Mouse (Mus musculus) midbrain, embryonic 10.5 days (tissue): ENCODE measurements around the gene Myo10. TPM values are rescaled to one million over a fixed set of nuclear protein-coding genes. Genes with fewer than 3 reads are reported as not detected.

Experiments
- DNase-seq: peaks from one replicate; pipeline ENCODE4 v3.0.0-alpha.2; 2017; ENCODE audit warnings: low spot score
- H3K27ac ChIP-seq: fragments of 300-500 bp; sonication (generic); replicated peaks from 2 replicates; pipeline ENCODE4 v1.5.1; 2016; ENCODE audit warnings: mild to moderate bottlenecking
- H3K27me3 ChIP-seq: fragments of 300-500 bp; sonication (generic); 2 replicates; pipeline ENCODE4 v1.6.1; 2016; ENCODE audit warnings: low read depth, mild to moderate bottlenecking; ENCODE audit not compliant: poor library complexity, severe bottlenecking
- H3K36me3 ChIP-seq: fragments of 300-500 bp; sonication (generic); 2 replicates; pipeline ENCODE4 v1.6.1; 2016; ENCODE audit warnings: mild to moderate bottlenecking, moderate library complexity
- H3K4me1 ChIP-seq: fragments of 300-500 bp; sonication (generic); 2 replicates; pipeline ENCODE4 v1.6.1; 2016
- H3K4me3 ChIP-seq: fragments of 300-500 bp; sonication (generic); 2 replicates; pipeline ENCODE4 v1.5.1; 2016; ENCODE audit warnings: mild to moderate bottlenecking, moderate library complexity
- H3K9me3 ChIP-seq: fragments of 300-500 bp; sonication (generic); replicated peaks from 2 replicates; pipeline ENCODE4 v1.6.1; 2016; ENCODE audit warnings: mild to moderate bottlenecking
- WGBS: fragments of 180-500 bp; shearing (Covaris S2); methylation state at CpG from one replicate; pipeline ENCODE4 v1.1.7; 2016; 5-methylcytosine and 5-hydroxymethylcytosine counted together
- polyA plus RNA-seq: library from polyadenylated mRNA; unstranded; fragments of >200 nt; fragmentation: Nextera tagmentation; extraction: Ambion mirVana; gene quantifications from 2 replicates; pipeline ENCODE4 v1.2.1, GENCODE M21; 2016

Myo10 gene
- polyA plus RNA-seq, 1 experiment from 2014 or later: 74.7 TPM

DNA sequence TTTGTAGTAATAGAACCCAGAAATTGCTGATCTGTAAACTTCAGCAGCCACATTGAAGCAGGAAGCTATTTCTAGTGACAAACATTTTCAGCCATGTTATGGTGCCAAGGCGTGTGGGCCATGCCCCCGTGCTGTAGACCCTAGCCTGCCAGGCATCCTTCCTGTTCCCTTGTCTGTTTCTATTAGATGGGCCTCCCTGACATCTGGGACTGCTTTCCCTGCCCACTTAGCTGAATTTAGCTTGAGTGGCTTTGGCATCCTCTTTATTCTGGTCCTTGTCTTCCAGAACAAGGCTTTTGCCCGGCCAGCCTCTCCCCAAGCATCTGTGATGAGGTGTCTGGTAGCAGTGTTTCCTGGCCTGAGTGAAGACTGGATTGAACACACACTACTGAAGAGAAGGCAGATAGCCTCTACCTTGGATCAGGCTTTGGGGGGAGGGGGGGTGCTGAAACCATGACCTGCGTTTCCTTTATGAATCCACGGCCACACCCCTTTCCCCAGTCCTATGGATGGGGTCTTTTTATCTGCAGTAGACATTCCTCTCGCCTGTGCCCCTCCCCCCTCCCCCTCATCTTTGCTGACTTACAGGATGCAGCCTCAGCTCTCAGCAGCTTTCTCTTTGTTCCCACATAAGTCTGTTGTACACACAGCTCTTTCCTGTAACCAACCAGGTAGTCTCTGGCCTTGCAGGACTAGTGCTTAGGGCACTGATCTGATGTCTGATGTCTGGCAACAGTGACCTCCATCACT, 51.1 kb downstream of the Myo10 start:
- 60% methylated on average over 6 of the region's 6 CpGs for WGBS
- H3K36me3 ChIP-seq: peaks cover 6% of the 10 kb centered on the region; the same call in 1 of the 2 replicates
- DNase-seq: no peak
- no peaks in the 10 kb centered on the region for H3K9me3 ChIP-seq
- peaks cover 83% of the 10 kb centered on the region for H3K4me1 ChIP-seq
- no peak overlapping the region for H3K4me3 ChIP-seq
- peaks cover 14% of the 10 kb centered on the region; the same call in 1 of the 2 replicates for H3K27me3 ChIP-seq
- peak overlapping the region; percentile 75 for H3K27ac ChIP-seq

DNA sequence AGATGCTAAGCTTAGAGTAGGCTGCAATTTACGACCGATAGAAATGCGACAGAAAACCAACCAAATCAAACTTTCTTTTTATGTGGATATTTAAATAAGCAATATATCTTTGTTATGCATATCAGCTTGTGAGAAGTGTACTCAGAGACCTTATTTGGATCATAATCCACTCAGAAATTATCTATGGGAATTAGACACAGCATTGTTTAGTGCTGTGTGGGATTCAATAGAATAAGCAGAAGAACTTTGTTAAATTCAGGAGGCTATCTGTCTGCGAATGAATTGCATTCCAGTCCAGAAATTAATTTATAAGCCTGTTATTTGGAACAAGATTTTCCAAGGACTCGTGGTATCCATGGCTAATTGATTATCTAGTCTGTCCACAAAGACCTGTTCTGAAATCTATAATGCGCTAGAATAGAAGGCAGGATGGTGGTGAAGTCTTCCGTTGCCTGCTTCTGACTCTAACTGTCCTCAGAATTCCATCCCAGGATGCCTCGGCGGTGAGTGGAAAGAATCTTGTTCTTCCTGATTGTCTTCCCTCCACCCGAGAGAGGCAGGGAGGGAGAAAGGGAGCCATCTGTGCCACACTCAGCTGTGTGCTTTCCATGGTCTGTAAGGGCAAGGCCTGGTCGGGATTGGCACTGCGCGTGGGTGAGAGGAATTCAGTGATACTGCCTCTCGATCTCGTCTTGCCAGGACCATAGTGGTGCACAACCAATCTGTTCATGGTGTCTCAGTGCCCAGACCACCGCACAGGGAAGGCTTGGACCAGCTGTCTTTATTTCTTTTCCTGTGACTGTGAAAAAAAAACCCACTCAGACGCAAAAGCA, 52.0 kb downstream of the Myo10 start:
- Histone ChIP-seq H3K27me3 (peaks cover 14% of the 10 kb centered on the region; the same call in 1 of the 2 replicates), H3K4me1 (peaks cover 81% of the 10 kb centered on the region), H3K9me3 (no peaks in the 10 kb centered on the region), H3K36me3 (peaks cover 6% of the 10 kb centered on the region; the same call in 1 of the 2 replicates), H3K4me3 (no peak overlapping the region), H3K27ac (peak overlapping the region; percentile 75)
- WGBS: 81% methylated on average over 17 of the region's 17 CpGs
- no peak for DNase-seq

DNA sequence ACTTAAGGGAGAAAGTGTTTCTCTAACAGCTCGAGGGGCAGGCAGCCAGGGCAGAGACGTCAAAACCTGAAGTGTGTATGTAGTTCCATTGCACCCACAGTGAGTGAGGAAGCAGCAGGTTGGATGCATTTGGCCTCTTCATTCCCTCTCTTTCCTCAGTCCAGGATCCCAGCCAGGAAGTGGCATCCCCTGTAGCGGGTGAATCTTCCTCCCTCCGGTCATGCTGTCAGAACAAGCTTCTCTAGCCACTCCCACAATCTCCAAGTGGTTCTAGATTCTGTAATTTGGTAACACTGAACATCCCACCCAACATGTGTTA, 52.6 kb downstream of the Myo10 start:
- H3K27ac ChIP-seq: peak overlapping the region; percentile 53
- no peak for DNase-seq

DNA sequence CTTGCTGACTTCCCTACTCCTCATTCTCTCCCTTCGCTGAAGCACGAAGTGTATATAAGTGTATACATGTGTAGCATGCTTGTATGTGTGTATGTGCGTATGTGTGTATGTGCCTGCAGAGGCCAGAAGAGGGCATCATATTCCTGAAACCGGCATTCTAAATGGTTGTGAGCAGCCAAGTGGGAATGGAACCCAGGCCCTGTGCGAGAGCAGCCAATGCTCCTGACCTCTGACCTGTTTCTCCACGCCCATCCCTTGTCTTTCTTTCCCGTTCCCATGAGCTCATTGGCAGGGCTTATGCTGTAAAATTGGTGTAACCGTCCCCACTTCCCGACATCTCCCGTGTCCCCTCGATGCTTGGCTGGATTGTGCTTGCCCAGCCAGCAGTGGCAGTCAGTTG, 53.0 kb downstream of the Myo10 start:
- H3K4me1 ChIP-seq: peaks cover 79% of the 10 kb centered on the region
- no peak for DNase-seq
- peak overlapping the region; percentile 53; the same call in 1 of the 2 replicates for H3K27ac ChIP-seq
- no peaks in the 10 kb centered on the region for H3K9me3 ChIP-seq
- peaks cover 14% of the 10 kb centered on the region; the same call in 1 of the 2 replicates for H3K27me3 ChIP-seq
- H3K4me3 ChIP-seq: no peak overlapping the region
- WGBS: 91% methylated on average over 11 of the region's 11 CpGs
- H3K36me3 ChIP-seq: peaks cover 6% of the 10 kb centered on the region; the same call in 1 of the 2 replicates

More for the DNA sequence above, 52.6 kb downstream of the Myo10 start:
- Histone ChIP-seq H3K4me3 (no peak overlapping the region), H3K4me1 (peaks cover 79% of the 10 kb centered on the region), H3K36me3 (peaks cover 6% of the 10 kb centered on the region; the same call in 1 of the 2 replicates), H3K27me3 (peaks cover 14% of the 10 kb centered on the region; the same call in 1 of the 2 replicates), H3K9me3 (no peaks in the 10 kb centered on the region)
- 92% methylated on average over 4 of the region's 4 CpGs for WGBS

DNA sequence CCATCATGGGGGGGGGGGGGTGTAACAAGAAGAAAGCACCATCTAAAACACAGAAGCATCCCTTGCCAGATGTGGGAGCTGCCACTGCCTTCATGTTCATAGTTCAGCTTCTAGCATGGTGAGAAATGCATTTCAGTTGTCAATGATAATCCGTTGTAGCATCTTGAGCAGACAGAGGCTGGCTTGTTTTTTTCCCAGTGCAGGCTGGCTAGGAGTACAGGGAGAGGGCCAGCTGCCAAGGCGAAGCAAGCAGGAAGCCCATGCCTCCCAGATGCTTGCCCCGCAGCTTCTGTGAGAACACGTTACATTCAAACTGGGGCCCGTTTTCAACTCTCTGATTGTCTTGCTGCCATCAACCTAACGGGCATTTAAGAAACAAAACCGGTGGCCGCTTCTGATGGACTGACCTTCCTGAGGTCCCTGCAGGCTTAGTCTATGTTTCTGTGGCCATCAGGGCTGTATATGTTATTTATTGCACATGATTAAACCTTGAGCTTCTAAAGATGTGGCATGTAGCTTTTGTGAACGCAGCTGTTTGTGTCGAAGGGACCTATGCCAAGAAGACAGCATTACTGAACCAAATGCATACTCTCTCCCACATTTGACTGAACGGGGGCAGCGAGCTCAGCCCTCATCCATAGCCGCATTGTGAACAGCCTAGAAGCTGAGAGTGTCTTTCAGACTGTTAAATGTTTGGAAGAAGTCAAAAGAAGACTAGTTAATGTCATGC, 53.9 kb downstream of the Myo10 start:
- Histone ChIP-seq H3K36me3 (peaks cover 6% of the 10 kb centered on the region; the same call in 1 of the 2 replicates), H3K27me3 (peaks cover 10% of the 10 kb centered on the region; the same call in 1 of the 2 replicates), H3K4me3 (no peak overlapping the region), H3K9me3 (no peaks in the 10 kb centered on the region), H3K4me1 (peaks cover 82% of the 10 kb centered on the region), H3K27ac (peak overlapping the region; percentile 53)
- 91% methylated on average over 13 of the region's 13 CpGs for WGBS
- no peak for DNase-seq

DNA sequence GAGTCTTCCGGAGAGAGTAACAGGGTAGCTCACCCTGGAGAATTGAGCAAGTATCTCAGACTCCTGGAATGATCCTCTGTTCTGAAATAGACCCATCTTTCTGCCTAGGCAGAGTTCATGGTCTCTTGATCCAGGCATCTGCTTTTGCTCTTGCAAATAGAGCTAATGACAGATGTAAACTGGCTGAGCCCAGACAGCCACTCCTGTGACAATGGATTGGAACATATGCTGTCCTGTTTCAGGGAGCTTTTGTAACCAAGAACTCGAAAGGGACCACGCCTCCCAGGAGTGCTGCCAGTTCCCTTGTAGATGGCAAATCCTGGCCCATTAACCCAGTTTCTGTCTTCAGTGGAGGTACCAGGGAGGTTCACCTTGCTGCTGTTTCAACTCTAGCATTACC, 56.8 kb downstream of the Myo10 start:
- Histone ChIP-seq H3K4me1 (peaks cover 69% of the 10 kb centered on the region), H3K36me3 (peaks cover 6% of the 10 kb centered on the region; the same call in 1 of the 2 replicates), H3K27me3 (peaks cover 10% of the 10 kb centered on the region; the same call in 1 of the 2 replicates), H3K4me3 (no peak overlapping the region), H3K9me3 (no peaks in the 10 kb centered on the region), H3K27ac (no peak overlapping the region)
- no peak for DNase-seq
- WGBS: 67% methylated on average over 3 of the region's 3 CpGs

DNA sequence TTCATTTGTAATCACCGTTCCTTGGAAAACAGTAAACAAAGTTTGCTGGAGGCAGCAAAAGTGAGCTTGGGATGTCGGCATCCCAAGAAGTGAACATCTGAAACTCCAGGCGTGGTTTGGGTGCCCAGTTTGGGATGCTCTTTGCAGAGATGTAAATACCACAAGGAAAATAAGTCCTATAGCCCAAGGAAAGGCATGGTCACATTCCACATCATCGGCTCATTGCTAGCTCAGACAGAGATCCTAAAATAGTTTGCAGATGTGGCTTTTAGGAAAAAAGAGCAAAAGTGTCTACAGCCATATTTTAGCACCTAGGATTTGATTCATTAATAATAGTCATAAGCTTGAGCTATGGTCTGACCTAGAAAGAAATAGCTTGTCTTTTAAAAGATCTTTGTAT, 57.3 kb downstream of the Myo10 start:
- Histone ChIP-seq H3K36me3 (peaks cover 6% of the 10 kb centered on the region; the same call in 1 of the 2 replicates), H3K4me3 (no peak overlapping the region), H3K9me3 (no peaks in the 10 kb centered on the region), H3K4me1 (peaks cover 64% of the 10 kb centered on the region), H3K27me3 (peaks cover 10% of the 10 kb centered on the region; the same call in 1 of the 2 replicates), H3K27ac (peak overlapping the region; percentile 64; the same call in 1 of the 2 replicates)
- 88% methylated on average over 4 of the region's 4 CpGs for WGBS
- no peak for DNase-seq

DNA sequence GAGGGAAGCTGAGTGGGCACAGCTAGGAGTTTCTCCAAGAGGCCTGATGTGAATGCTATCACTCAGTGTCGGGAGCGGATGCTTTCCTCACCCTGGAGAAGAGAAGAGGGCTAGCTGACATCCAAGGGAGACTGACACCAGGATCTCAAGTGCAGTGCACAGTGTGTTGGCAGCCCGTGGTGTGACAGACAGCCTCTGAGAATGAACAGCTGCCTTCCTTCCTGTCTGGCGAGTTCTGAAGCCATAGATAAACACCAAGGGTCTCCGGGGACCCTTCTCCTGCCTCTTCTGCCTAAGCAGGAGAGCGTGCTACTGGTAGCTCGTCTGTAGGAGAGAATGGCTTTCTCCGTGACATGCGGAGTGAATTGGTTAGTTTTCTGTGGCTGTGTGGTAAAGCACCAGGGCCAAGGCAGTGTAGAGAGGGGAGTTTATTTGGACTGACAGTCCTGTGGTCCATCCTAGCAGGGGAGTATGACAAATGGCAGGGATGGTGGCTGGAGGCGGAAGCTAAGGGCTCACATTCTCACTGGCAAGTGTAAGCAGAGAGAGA, 58.0 kb downstream of the Myo10 start:
- no peak for DNase-seq
- WGBS: 69% methylated on average over 10 of the region's 10 CpGs
- peaks cover 10% of the 10 kb centered on the region; the same call in 1 of the 2 replicates for H3K27me3 ChIP-seq
- peaks cover 56% of the 10 kb centered on the region for H3K4me1 ChIP-seq
- H3K9me3 ChIP-seq: no peaks in the 10 kb centered on the region
- 0 out of 2 replicates have a peak, but pooled peaks cover under 1% of the 10 kb centered on the region for H3K36me3 ChIP-seq
- H3K4me3 ChIP-seq: no peak overlapping the region
- peak overlapping the region; percentile 64 for H3K27ac ChIP-seq

DNA sequence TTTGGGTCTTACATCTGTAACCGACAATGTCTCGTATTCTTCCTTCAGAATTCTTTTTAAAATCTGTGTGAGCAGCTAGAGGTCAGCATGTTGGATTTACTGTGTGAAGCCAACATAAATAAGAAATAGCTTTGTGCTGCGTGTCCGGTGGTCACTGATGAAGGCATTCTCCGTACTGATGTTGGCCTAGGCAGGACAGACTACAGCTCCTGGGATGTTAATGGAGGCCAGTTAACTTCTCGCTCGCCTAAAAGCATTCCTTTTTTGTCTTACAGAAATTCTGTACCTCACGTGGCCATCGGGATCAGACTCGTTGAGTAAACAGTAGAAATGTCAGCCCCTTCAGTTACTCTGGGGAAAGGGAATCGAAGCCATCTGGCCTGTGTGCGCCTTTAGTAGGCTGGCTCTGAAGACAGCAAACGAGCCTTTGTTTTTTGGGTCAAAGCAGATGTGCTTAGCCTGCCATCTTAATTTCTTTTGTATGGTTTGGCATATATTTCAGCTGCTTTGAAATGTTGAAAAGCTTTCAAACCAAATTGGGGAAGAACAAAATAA, 60.7 kb downstream of the Myo10 start:
- Histone ChIP-seq H3K9me3 (no peaks in the 10 kb centered on the region), H3K27me3 (peaks cover 3% of the 10 kb centered on the region; the same call in 1 of the 2 replicates), H3K27ac (peak overlapping the region; percentile 52; the same call in 1 of the 2 replicates), H3K4me3 (no peak overlapping the region), H3K4me1 (peaks cover 35% of the 10 kb centered on the region), H3K36me3 (no peaks in the 10 kb centered on the region)
- 70% methylated on average over 13 of the region's 13 CpGs for WGBS
- DNase-seq: no peak

DNA sequence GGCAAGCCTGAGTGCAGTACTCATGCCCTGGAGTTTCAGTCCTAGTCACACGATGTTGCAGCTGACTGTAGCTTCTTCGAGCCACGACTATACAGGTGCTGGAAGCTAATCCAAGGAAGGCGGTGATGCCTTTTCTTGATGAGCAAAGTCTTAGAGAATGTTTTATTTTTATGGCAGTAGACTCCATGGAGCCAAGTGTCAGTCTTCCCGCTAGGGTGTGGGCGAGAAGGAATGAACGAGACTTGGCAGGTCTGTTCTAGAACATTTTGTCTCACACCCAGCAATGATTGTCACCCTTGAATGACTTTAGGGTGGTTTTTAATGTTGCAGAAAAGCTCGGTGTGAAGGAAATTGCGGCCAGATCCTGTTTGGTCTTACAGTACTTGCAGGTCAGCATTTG, 62.9 kb downstream of the Myo10 start:
- no peak overlapping the region for H3K4me3 ChIP-seq
- no peak for DNase-seq
- H3K9me3 ChIP-seq: no peaks in the 10 kb centered on the region
- 92% methylated on average over 9 of the region's 9 CpGs for WGBS
- H3K27ac ChIP-seq: no peak overlapping the region
- H3K27me3 ChIP-seq: no peaks in the 10 kb centered on the region
- peaks cover 38% of the 10 kb centered on the region for H3K4me1 ChIP-seq
- no peaks in the 10 kb centered on the region for H3K36me3 ChIP-seq

DNA sequence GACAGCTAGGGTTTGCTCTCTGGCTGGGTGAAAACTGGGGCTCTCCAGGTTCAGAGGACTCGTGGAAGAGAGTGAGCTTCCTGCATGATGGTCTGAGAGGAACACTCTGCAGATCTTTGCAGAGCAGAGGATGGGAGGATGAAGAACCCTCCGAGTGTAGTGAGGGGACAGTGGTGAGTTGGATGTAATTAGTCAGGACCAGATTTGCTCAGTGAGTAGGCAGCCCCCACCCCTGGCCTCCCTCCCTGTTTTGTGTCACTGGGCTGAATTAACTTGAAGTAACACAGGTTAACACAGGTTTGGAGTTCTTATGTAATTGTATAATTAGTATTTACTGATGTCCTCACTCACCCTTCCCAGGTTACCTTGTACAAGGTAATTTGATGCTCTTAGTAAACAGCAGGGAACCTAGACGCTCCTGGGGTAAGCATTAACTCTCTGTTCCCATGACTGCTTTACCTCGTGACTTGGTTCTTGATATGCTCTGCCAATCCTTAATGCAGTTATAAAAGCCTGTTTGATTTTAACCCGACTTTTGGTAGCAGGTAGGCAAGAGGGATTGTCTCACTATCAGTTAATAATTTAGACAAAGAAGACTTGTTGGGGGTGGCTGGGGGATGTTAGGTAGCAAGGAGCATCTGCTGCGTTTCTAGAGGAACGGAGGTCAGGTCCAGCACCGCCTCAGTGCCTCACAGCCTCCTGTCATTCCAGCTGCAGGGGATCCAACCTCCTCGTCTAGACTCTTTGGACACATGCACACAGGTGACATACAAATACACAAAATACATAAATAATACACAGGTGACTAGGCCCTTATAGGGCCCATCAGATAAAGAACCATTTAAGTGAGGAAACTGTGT, 66.3 kb downstream of the Myo10 start:
- Histone ChIP-seq H3K4me3 (no peak overlapping the region), H3K27me3 (peaks cover 10% of the 10 kb centered on the region; the same call in 1 of the 2 replicates), H3K27ac (no peak overlapping the region), H3K4me1 (peaks cover 43% of the 10 kb centered on the region), H3K9me3 (no peaks in the 10 kb centered on the region), H3K36me3 (no peaks in the 10 kb centered on the region)
- WGBS: 59% methylated on average over 9 of the region's 9 CpGs
- no peak for DNase-seq
